Mouse (Mus musculus) midbrain, embryonic 13.5 days (tissue): ENCODE measurements around the gene Gpx7. TPM values are rescaled to one million over a fixed set of nuclear protein-coding genes. Genes with fewer than 3 reads are reported as not detected.
A peak's percentile ranks its signal among the peaks of the same experiment; 100 is the strongest.

Experiments
- ATAC-seq: fragments of 200-750 bp; cut with Nextera tagmentation; 2 replicates; pipeline ENCODE4 v1.8.0; 2017; ENCODE audit warnings: mild to moderate bottlenecking, moderate TSS enrichment, moderate library complexity
- H3K27ac ChIP-seq: fragments of 300-500 bp; sonication (generic); 2 replicates; pipeline ENCODE4 v1.5.1; 2015; ENCODE audit warnings: inconsistent platforms, mild to moderate bottlenecking, moderate library complexity
- H3K27me3 ChIP-seq: fragments of 300-500 bp; sonication (generic); 2 replicates; pipeline ENCODE4 v1.6.1; 2015; ENCODE audit warnings: mild to moderate bottlenecking, inconsistent platforms
- H3K36me3 ChIP-seq: fragments of 300-500 bp; sonication (generic); 2 replicates; pipeline ENCODE4 v1.6.1; 2015; ENCODE audit warnings: mild to moderate bottlenecking, inconsistent platforms
- H3K4me1 ChIP-seq: fragments of 300-500 bp; sonication (generic); replicated peaks from 2 replicates; pipeline ENCODE4 v1.6.1; 2015; ENCODE audit warnings: inconsistent platforms
- H3K4me2 ChIP-seq: fragments of 300-500 bp; sonication (generic); replicated peaks from 2 replicates; pipeline ENCODE4 v1.6.1; 2015; ENCODE audit warnings: moderate library complexity, mild to moderate bottlenecking, inconsistent platforms
- H3K4me3 ChIP-seq: fragments of 300-500 bp; sonication (generic); replicated peaks from 2 replicates; pipeline ENCODE4 v1.5.1; 2015; ENCODE audit warnings: mild to moderate bottlenecking, inconsistent platforms
- H3K9ac ChIP-seq: fragments of 300-500 bp; sonication (generic); replicated peaks from 2 replicates; pipeline ENCODE4 v1.6.1; 2015; ENCODE audit warnings: mild to moderate bottlenecking, inconsistent platforms
- H3K9me3 ChIP-seq: fragments of 300-500 bp; sonication (generic); 2 replicates; pipeline ENCODE4 v1.6.1; 2016; ENCODE audit warnings: mild to moderate bottlenecking, inconsistent platforms
- WGBS: fragments of 180-500 bp; shearing (Covaris S2); methylation state at CpG from one replicate; pipeline ENCODE4 v1.1.7; 2015; 5-methylcytosine and 5-hydroxymethylcytosine counted together
- polyA plus RNA-seq: library from polyadenylated mRNA; unstranded; fragments of >200 nt; fragmentation: Nextera tagmentation; extraction: Ambion mirVana; gene quantifications from 2 replicates; pipeline ENCODE4 v1.2.1, GENCODE M21; 2015

The Gpx7 gene
- polyA plus RNA-seq, 1 experiment from 2014 or later: 26.2 TPM

- Histone ChIP-seq H3K4me1 (peaks cover 39% of the 10 kb centered on the region), H3K4me3 (peak overlapping the region; percentile 25), H3K4me2 (peak overlapping the region; percentile 54), H3K27ac (peak overlapping the region; percentile 71), H3K36me3 (no peaks in the 10 kb centered on the region), H3K9ac (peak overlapping the region; percentile 53), H3K9me3 (0 out of 2 replicates have a peak, but pooled peaks cover 3% of the 10 kb centered on the region), H3K27me3 (peaks cover 21% of the 10 kb centered on the region)
- peak; percentile 69 for ATAC-seq
- WGBS: 4% methylated on average over 18 of the region's 18 CpGs
Measured at GRCm38 (mm10) chr4:108387681-108388253, 19.0 kb downstream of the Gpx7 start.

GRCm38 (mm10) chr4:108387106-108387505 lies 19.7 kb downstream of the Gpx7 start:
- Histone ChIP-seq H3K4me2 (peak overlapping the region; percentile 54), H3K9ac (peak overlapping the region; percentile 53; the same call in 1 of the 2 replicates), H3K27ac (peak overlapping the region; percentile 71), H3K4me3 (no peak overlapping the region), H3K9me3 (0 out of 2 replicates have a peak, but pooled peaks cover 3% of the 10 kb centered on the region), H3K36me3 (no peaks in the 10 kb centered on the region), H3K27me3 (peaks cover 27% of the 10 kb centered on the region), H3K4me1 (peaks cover 40% of the 10 kb centered on the region)
- 40% methylated on average over 4 of the region's 4 CpGs for WGBS
- ATAC-seq: peak; percentile 70

- Histone ChIP-seq H3K4me2 (no peak overlapping the region), H3K27me3 (peaks cover 37% of the 10 kb centered on the region), H3K36me3 (no peaks in the 10 kb centered on the region), H3K27ac (no peak overlapping the region), H3K4me3 (no peak overlapping the region), H3K9me3 (0 out of 2 replicates have a peak, but pooled peaks cover 3% of the 10 kb centered on the region), H3K4me1 (peaks cover 40% of the 10 kb centered on the region), H3K9ac (no peak overlapping the region)
- no peak for ATAC-seq
- WGBS: 41% methylated on average over 1 of the region's 1 CpGs
Measured at GRCm38 (mm10) chr4:108386087-108386486, 20.7 kb downstream of the Gpx7 start.

- Histone ChIP-seq H3K4me2 (peak within 1 kb of the TSS; percentile 66), H3K4me1 (peaks cover 44% of the 10 kb centered on the region), H3K27ac (peak within 1 kb of the TSS; percentile 9; the same call in 1 of the 2 replicates), H3K27me3 (peaks cover 37% of the 10 kb centered on the region), H3K9me3 (0 out of 2 replicates have a peak, but pooled peaks cover 3% of the 10 kb centered on the region), H3K4me3 (peak within 1 kb of the TSS; percentile 43), H3K36me3 (no peaks in the 10 kb centered on the region), H3K9ac (peak within 1 kb of the TSS; percentile 70)
- ATAC-seq: peak; percentile 66
- 3% methylated on average over 55 of the region's 55 CpGs for WGBS
Measured at GRCm38 (mm10) chr4:108383183-108383714, 23.5 kb downstream of the Gpx7 start, which contains the start of gene Shisal2a. Shisal2a (minus strand) TSS chr4:108383349.

- H3K27me3 ChIP-seq: peaks cover 37% of the 10 kb centered on the region
- no peaks in the 10 kb centered on the region for H3K36me3 ChIP-seq
- H3K9me3 ChIP-seq: 0 out of 2 replicates have a peak, but pooled peaks cover 3% of the 10 kb centered on the region
- H3K4me2 ChIP-seq: no peak overlapping the region
- no peak overlapping the region for H3K9ac ChIP-seq
- ATAC-seq: no peak
- H3K27ac ChIP-seq: no peak overlapping the region
- 25% methylated on average over 1 of the region's 1 CpGs for WGBS
- H3K4me1 ChIP-seq: peaks cover 28% of the 10 kb centered on the region
- no peak overlapping the region for H3K4me3 ChIP-seq
Measured at GRCm38 (mm10) chr4:108380146-108380545, 26.6 kb downstream of the Gpx7 start.

GRCm38 (mm10) chr4:108379476-108379875 lies 27.3 kb downstream of the Gpx7 start:
- ATAC-seq: no peak
- Histone ChIP-seq H3K36me3 (no peaks in the 10 kb centered on the region), H3K4me2 (no peak overlapping the region), H3K9me3 (0 out of 2 replicates have a peak, but pooled peaks cover 3% of the 10 kb centered on the region), H3K27ac (no peak overlapping the region), H3K4me1 (peaks cover 28% of the 10 kb centered on the region), H3K27me3 (peaks cover 31% of the 10 kb centered on the region), H3K4me3 (no peak overlapping the region), H3K9ac (no peak overlapping the region)
- 88% methylated on average over 3 of the region's 3 CpGs for WGBS

GRCm38 (mm10) chr4:108372166-108372565 lies 34.6 kb downstream of the Gpx7 start:
- WGBS: 83% methylated on average over 3 of the region's 3 CpGs
- no peaks in the 10 kb centered on the region for H3K9me3 ChIP-seq

GRCm38 (mm10) chr4:108371421-108371820 lies 35.3 kb downstream of the Gpx7 start:
- no peak overlapping the region for H3K27ac ChIP-seq
- H3K27me3 ChIP-seq: no peaks in the 10 kb centered on the region
- no peaks in the 10 kb centered on the region for H3K4me1 ChIP-seq
- no peaks in the 10 kb centered on the region for H3K9me3 ChIP-seq
- no peak for ATAC-seq
- no peaks in the 10 kb centered on the region for H3K36me3 ChIP-seq
- H3K4me3 ChIP-seq: no peak overlapping the region
- no peak overlapping the region for H3K4me2 ChIP-seq
- no peak overlapping the region for H3K9ac ChIP-seq
- 93% methylated on average over 3 of the region's 3 CpGs for WGBS

More at GRCm38 (mm10) chr4:108372166-108372565, 34.6 kb downstream of the Gpx7 start:
- H3K27ac ChIP-seq: no peak overlapping the region
- no peak for ATAC-seq
- no peaks in the 10 kb centered on the region for H3K4me1 ChIP-seq
- H3K27me3 ChIP-seq: no peaks in the 10 kb centered on the region
- no peak overlapping the region for H3K9ac ChIP-seq
- H3K4me2 ChIP-seq: no peak overlapping the region
- H3K4me3 ChIP-seq: no peak overlapping the region
- no peaks in the 10 kb centered on the region for H3K36me3 ChIP-seq

- H3K4me1 ChIP-seq: no peaks in the 10 kb centered on the region
- no peak overlapping the region for H3K4me2 ChIP-seq
- 64% methylated on average over 4 of the region's 4 CpGs for WGBS
- H3K27me3 ChIP-seq: no peaks in the 10 kb centered on the region
- no peaks in the 10 kb centered on the region for H3K9me3 ChIP-seq
- no peaks in the 10 kb centered on the region for H3K36me3 ChIP-seq
- ATAC-seq: no peak
- H3K27ac ChIP-seq: no peak overlapping the region
- no peak overlapping the region for H3K4me3 ChIP-seq
- H3K9ac ChIP-seq: no peak overlapping the region
Measured at GRCm38 (mm10) chr4:108370409-108370808, 36.4 kb downstream of the Gpx7 start.

- Histone ChIP-seq H3K4me1 (peaks cover under 1% of the 10 kb centered on the region), H3K9ac (no peak overlapping the region), H3K9me3 (no peaks in the 10 kb centered on the region), H3K4me3 (no peak overlapping the region), H3K36me3 (no peaks in the 10 kb centered on the region), H3K27me3 (no peaks in the 10 kb centered on the region), H3K27ac (no peak overlapping the region), H3K4me2 (no peak overlapping the region)
- WGBS: 36% methylated on average over 5 of the region's 5 CpGs
- ATAC-seq: no peak
Measured at GRCm38 (mm10) chr4:108369254-108369653, 37.5 kb downstream of the Gpx7 start.

- H3K27ac ChIP-seq: peak overlapping the region; percentile 86; the same call in 1 of the 2 replicates
Measured at GRCm38 (mm10) chr4:108364111-108364476, 42.7 kb downstream of the Gpx7 start.

GRCm38 (mm10) chr4:108363355-108364110 lies 43.2 kb downstream of the Gpx7 start:
- WGBS: 9% methylated on average over 7 of the region's 7 CpGs
- Histone ChIP-seq H3K4me2 (peak overlapping the region; percentile 7), H3K27me3 (no peaks in the 10 kb centered on the region), H3K4me1 (peaks cover 56% of the 10 kb centered on the region), H3K36me3 (no peaks in the 10 kb centered on the region), H3K4me3 (no peak overlapping the region), H3K27ac (peak overlapping the region; percentile 86), H3K9ac (no peak overlapping the region; the same call in 1 of the 2 replicates), H3K9me3 (no peaks in the 10 kb centered on the region)
- no peak for ATAC-seq

More at GRCm38 (mm10) chr4:108364111-108364476, 42.7 kb downstream of the Gpx7 start:
- no peak overlapping the region for H3K9ac ChIP-seq
- H3K9me3 ChIP-seq: no peaks in the 10 kb centered on the region
- no peak for ATAC-seq
- 18% methylated on average over 5 of the region's 5 CpGs for WGBS
- H3K4me3 ChIP-seq: no peak overlapping the region
- no peaks in the 10 kb centered on the region for H3K27me3 ChIP-seq
- no peak overlapping the region for H3K4me2 ChIP-seq
- H3K4me1 ChIP-seq: peaks cover 50% of the 10 kb centered on the region
- no peaks in the 10 kb centered on the region for H3K36me3 ChIP-seq
